Mouse (Mus musculus): ENCODE data around the gene Reln.

The Reln gene

DNA sequence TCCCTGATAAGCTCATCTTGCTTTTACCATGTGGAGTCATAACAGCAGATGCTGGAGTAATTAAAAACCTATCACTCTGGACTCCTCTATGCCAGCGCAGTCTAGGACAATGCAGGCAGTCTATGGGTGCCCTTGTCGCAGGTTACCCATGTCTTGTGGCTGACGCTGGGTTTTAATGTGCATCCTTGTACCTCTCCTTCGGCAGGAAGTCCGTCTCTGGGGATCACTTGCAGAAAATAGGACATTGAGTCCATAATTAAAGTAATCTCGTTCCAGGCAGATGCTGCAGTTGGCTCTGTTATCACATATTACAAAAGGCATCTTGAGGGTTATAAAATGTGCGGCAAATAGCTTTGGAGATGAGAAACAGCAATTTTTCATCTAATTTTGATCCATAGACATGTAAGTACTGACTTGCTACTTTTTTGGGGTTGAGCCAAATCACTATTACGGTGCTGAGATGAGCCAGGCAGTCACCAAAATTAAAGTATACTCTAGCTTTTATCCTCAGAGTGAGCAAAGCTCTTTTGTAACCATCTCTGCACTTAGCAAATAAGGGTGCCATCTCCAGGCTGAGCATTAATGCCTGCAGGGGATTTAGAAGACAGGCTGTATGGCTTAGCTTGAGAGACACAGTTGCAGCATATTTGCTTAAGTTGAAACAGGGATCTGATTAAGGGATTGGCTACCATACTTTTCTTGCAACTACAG lies 136.0 kb downstream of the Reln start:
- DNase-seq = no peak

DNA sequence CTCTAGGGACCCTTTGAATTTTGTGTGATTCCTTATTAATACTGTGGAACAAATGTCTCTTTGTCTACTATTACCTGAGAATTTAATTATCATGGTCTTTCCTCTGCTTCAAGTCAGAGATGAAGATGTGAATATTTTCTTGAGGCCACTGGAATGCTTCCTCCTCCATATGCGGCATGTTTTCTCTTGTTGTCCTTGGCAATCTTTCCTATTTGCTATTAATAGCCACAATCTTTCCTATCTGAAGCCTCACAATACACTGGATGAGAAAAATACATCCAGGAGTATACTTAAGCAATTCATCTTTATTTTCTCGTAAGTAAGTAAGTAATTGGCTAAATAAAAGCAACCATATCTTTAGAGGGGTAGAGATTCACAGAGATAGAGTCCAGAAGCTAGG lies 146.6 kb downstream of the Reln start:
- no peak for DNase-seq

DNA sequence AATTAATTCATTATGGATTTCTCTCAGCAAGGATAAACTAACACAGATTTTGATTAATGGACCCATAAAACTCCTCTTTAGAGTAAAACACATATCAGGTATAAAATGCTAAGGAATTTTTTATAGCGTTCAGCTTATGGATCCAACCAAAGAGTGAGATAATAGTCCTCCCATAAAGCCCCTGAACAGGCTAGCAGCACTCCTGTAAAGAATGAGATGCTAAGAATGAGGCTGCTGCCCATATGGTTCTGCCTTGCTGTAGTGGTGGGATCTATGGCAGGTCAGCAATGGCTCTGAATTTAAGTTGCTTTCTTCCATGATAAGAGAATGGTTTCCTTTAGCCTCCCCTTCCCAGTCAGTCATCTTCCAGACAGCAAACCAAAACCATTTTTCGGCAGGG lies 147.6 kb downstream of the Reln start:
- no peak for DNase-seq

DNA sequence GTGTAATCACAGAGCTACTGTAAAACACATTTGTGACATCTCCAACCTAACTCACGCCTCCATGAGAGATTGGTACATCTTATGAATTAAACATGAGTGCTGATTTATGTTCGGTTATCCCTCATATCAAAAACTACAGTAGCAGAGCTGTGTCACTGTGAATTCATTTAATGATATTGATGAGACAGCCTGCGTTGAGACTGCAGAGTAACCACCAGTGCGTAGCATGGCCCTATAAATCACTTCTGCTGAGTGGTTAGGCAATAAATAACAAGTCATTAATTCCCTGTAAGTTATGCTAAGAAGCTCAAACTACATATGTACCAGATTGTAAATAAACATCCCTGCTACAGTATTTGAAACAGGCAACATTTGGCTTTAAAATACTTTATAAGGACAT lies 148.0 kb downstream of the Reln start:
- no peak for DNase-seq

DNA sequence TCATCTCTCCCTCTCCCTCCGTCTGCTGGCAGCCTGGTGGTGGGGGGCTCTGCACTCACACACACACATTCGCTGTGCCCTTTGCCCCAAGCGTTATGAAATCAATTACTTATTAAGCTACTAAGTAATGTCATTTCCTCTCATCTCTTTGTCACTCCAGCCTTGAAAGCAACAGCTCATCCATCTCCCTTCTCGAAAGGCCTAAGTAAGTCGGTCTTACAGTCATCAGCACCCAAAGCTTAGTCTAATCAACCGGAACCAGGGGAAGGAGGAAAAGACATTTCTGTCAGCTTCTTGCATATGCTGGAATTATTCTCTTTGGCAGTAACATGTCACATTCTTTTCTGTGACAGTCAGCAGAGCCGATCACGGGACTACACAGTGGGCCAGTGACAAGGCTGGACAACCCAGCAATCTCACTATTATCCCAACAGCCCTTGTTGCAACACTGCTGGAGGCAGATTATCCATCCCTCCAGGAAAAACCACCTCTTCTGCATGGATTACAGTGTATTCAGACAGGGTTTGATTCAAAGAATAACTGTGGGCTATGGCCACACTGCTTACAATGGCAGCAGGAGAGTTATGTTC lies 149.1 kb downstream of the Reln start:
- DNase-seq = no peak

DNA sequence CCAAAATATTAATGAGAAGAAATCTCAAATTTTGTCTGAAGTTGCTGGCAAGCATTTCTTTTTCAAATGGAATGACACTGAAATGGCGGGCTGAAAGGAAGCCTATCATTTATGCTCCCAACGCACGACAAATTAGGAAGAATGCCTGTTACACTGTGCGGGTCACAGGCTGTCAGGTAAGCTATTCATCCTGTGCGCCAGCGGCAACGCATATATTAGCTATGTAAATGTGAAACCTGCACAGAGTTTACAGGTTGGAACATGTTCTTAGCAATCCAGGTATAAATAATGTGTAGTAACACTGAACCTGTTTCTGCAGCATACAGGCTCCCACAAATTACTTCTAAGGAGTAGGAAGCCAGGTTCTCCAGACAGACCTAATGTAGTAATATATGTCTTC lies 152.7 kb downstream of the Reln start:
- no peak for DNase-seq

DNA sequence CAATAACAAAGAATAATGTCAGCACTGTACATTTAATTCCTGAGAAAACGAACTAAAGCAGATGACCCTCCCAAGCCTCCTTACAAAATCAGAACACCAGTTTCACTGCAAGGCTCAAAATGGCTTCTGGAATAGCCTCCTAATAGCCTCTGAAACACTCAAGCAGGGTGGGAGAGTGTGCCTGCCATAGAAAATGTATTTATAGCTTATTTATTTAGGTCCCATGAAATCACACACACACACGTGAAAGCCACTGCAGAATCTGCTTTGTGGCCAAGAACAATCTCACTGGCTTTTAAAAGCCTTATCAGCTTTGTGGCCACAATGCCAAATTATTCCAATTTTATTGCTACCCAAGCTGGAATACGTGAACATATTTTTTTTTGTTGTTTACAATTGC lies 154.2 kb downstream of the Reln start:
- DNase-seq = no peak

DNA sequence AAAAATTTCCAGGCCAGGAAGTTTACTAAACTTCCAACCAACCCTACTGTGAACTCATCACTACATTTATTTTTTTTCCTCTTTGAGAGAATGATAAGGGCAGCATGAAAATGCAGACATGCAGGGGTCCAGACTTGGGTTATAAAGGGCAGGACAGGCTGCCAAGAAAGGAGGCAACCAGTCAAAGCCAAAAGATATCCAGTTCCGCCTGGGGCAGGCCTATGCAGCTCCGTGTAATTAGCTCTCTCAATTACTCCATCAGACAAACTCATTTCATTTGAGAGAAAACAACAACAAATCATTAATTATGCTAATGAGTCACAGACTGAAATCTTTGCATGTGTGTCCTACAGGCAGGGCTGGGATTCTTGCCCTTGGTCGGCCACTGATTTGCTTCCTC lies 156.9 kb downstream of the Reln start:
- DNase-seq = no peak

DNA sequence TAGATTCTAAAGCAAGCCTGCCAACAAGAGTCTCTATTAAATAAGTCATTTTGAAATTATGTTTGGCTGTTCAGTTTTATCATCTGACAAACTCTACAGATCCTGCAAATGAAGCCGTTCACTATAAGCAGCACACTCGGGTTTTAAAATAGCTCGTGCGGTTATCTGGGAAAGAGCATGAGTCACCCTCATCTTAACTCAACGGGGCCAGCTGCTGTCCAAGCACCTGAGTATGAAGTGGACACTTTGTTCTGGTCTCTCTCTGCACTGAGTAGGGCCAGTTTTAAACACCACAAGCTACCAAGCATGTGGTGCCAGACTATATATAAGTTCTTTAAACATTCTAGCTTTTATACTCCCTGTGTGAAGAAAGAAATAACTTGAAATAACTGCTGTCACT lies 168.0 kb downstream of the Reln start:
- no peak for DNase-seq

DNA sequence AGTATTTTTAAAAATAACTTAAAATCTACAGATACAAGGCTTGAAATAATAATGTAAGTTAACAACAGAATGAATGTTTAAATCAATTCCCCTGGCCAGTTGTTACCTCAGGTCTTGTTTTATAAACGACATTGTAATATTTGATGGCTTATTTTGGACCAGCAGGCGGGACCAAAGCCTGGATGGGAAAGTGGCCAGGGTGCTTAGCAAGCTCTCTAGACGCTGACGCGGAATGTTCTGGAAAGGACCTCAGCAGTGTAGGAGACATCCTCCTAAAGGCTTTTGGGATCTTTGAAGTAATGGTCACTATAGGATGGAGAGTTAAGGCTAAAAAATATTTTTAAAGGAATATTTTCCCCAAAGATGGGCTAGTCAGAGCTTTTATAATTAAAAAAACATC lies 173.2 kb downstream of the Reln start:
- no peak for DNase-seq

DNA sequence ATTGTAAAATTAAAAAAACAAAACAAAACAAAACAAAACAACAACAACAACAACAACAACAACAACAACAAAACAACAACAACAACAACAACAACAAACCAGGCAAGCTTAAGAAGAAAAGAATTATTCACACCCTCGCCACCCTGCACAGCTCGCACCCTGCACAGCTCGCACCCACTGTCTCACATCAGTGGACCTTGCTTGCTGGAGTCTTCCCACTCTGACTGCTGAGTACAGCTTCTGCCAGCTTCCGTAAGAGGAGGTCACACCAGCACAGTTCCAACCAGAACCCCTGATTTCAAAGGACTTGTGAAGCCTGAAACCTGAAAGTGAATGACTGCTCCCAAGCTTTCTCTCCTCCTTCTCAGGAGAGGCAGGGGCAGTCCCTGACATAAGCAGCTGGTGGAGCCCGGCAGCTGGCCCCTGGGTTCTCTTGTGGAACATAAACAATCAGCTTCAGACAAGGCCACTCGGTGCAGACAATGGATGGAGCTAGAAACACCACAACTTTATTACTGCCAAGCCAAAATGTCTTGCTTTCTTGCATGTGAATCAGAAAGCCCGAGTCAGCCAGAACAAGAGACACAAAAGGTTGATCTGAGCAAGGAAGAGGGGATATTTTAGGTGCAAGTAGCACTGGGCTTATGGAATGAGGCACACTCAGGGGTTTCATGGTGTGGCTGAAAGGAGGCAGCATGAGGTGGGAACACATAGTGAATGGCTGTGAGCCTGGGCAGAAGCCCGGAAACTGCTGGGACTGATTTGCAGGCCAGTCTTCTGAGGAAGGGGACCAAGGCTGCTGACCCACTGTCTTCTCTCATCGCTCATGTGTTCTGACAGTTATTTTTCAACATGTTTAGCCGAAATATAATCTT lies 180.2 kb downstream of the Reln start:
- no peak for DNase-seq

DNA sequence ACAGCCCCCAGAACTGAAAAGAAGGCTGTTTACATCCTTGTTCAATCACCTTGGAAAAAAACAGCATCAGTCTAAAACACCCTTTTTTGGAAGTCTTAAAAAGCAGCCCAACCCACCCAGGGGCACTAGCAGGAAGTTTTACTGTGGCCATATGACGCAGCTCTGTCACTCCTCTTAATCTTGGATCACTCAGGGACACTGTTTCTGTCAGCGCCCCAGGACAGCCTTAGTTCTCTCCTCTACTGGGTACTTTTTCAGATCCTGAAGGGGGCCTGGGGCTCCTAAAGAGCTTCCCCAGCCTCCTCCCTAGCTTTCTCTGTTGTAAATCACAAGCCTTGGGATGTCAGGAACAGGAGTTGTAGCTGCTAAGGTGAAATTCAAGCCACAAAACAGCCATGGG lies 183.6 kb downstream of the Reln start:
- no peak for DNase-seq

DNA sequence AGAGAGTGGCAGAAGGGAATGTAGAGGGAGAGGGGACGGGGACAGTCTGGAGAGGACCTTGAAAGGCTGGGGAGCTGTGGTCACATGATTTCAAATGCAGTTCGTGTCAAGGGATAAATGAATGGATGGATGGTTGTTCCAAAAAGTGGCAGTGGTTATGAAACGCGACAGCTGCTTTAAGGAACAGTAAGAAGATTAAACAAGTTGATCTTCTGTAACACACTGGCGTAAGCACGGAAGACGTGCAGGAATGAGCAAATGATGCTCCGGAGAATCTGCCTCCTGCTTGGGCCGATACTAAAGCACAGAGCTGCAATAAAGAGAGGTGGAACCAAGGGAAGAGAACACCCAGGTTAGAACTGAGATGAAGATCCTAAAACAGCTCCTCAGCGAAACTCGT lies 185.7 kb downstream of the Reln start:
- DNase-seq = no peak

DNA sequence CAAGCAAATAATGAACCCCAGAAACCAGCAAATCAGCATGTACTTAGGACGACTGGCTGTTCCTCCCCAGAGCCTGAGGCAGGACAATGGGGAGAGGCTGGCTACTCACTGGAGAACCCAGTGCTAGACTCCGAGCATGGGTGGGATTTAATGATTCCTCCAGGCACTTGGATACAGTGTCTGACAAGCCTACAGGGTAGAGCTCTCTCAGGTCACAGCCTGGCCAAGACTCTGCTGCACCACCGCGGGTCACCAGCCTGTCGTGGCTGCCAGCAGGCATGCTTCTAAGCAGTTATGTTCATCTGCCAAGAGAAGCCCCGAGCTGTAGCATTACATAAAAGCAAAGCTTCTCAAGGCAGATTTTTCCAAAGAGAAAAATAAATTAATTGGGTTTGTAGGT lies 190.9 kb downstream of the Reln start:
- no peak for DNase-seq

DNA sequence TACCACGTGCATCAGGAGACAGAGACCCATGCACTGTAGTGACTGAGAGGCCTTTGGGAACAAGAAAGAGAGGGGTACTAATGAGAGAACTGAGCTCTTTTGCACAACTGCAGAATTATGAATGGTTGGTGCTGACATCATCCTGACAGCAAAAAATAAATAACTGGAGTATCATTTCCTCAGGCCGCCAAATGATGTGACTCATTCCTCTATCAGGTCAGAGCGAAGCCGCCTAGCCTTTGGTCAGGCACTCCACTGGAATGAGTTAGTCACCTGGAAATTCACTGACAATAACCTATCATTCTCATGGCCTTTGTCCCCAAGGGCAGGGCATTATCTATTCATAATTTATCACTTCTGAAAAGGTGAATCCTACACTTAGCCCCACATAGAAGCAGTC lies 202.7 kb downstream of the Reln start:
- no peak for DNase-seq

DNA sequence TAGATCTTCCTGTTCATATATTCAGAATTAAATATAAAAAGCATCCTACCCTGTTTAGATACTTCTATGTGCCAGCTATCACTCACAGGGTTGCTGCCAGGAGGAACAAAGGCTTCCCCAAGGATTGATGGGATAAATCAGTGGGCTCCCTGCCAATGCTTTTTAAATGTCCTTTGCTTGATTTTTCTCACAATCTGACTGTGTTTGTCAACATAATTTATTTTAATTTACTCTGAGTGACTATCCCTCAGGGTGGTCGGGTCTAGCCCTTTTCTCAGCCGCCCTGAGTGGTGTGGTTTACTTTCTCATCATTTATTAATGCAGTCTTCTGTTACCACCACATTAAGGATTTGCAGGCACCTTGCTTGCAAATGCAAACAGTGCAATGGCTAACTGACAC lies 205.5 kb downstream of the Reln start:
- DNase-seq = no peak

DNA sequence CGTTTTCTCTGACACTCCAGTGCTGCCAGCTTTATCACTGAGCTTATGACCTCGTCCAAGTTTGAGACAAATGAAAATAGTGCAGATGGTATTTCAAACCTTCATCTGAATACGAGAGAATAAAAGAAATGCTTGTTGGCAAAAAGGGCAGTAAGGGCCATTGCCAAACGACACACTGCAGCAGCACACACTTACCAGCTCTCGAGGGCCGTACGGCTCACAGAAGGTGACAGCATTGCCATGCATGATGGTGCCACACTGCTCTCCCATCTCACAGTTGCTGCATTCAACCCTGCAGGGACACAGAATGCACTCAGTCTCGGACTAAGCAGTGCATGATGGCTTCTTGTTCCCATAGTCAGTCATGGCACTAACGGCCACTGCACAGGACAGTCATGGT lies 210.1 kb downstream of the Reln start:
- DNase-seq = no peak

DNA sequence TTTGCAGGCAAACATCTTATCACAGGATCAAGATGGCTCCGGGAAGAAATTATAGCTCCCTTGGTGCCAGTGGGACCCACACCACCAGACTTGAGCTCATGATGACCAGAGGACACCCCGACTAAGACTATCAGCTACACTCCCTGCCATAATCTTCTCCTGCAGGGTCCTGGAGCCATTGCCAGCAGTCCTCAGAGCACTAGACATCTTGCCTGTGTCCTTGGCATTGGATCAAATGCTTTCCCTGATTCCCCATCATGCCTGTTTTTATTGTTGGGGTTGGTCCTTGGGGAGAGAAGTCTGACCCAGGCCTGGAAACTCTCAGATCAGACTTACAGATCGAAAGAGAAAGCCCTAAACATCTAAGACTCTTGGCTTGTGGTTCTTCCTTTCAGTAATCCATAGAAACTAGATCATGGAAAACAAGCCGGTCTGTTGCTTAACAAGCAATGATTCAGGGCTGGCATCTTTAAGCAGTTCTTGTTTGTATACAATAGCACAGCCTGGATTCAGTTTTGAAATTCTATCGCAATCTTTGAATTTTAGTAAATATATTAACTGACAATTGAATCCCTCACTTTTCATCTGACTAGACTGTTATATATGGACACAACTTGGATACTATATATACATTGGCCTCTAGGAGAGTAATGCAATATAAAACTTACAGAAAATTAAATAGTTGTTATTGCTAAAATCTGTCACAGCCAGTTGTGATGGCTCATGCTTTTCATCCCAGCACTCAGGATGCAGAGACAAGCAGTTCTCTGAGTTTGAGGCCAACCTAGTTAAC lies 212.6 kb downstream of the Reln start:
- no peak for DNase-seq

DNA sequence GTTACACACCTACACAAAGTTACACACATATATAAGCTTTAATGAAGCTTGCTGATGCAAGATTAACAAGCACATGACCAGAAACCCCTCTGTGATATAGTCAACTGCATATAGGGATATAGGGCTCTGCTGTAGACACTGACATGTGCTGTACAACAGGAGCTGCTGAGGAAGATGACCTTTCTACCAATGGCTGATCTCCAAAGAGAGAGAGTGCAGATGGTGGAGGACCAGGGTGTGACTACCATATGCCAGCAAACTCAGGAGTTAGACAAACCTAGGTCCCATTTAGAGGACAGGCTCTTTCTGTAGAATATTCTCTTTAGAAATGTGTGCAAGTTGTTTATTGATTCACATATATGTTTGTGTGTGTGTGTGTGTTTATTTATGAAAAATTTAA lies 216.9 kb downstream of the Reln start:
- DNase-seq = no peak

DNA sequence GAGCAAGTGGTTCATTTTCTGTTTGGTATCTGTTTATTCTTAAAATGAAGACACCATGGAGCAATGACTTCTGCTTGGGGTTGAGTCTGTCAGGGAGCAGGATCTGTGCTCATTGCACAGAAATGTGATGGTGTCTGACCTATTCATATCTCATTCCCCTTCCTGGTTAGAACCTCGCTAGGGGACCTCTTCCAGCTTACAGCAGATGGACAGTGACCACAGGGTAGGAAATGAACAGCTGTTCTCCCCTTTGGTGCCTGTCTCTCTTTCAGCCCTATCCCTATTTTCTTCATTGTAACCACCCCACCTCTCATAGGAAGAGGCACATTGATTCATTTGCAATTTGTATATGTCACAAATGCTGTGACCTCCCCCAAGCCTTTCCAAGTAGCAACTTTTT lies 225.2 kb downstream of the Reln start:
- no peak for DNase-seq

DNA sequence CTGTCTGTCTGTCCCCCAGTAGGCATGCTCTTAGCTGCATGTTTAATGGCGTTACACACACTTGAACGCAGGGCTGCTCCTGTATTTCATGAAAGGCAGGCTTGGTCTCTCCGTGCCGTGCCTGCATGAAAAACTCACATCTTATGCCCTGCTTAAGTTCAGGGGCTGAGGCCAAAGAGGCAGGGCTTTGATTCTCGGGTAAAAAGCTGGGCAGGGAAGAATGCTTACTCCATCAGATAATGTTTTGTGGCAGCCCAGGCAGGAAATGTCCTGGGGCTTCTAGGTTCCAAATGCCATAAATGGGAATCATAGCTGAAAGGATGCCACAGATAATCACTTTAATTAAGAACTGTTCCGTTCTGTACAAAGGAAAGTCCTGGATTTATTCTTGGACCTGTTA lies 226.0 kb downstream of the Reln start:
- no peak for DNase-seq

DNA sequence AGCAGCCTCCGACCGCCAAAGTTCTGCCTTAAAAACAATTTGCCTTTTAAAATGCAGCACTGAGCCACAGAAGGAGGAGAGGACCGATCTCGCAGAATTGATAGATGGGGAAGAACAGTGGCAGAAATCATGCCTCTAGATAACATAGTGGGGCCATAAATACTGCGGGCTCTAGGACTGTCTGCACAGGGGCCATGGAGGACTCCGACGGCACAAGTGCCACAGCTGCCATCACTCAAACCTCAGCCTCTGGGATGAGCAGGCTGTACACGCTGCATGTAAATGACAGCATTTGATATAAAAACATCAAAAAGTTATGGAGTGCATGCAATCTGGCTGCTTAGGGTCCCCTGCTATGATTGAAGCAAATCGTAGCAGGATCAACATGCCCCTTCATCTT lies 227.6 kb downstream of the Reln start:
- DNase-seq = no peak

DNA sequence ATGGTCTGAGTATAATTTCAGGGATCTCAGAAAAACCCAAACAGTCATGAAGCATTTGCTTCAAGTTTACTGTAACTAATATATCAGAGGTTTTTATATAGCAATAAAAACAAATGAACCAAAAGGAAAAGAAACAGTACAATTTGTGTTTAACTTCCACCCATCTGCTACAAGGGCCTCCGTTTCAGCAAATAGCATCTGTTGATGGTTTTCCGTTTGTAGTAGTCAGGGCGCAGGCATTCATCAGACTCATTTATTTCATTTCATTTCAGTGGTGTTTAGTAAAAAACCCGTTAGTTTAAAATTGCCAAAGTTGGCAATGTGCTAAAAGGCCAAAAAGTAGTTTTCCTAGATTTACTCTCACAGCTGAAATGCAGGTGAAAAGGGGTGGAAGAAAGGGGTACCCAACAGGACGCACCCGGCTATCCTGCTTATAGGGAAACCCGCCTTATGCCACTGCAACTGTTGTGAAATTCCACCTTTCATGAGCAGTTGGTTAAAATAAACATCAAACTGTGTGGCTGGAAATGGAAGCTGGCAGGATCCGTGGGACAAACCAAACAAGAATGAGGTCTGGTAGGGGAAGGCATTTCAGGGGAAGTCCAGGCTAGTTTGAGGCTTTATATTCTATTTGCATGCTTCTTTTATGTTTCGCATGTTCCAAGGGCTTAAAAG lies 237.6 kb downstream of the Reln start:
- DNase-seq = no peak

All from lung, postnatal 4 days (tissue).